Mouse (Mus musculus) naive thymus-derived CD4-positive, alpha-beta T cell, adult 2 months (primary cell): ENCODE data around the gene Foxn3.

ENCODE experiments used
- DNase-seq: peaks from one replicate; pipeline ENCODE4 v3.0.0-alpha.2; 2011; ENCODE audit warnings: low read depth

Gene Foxn3

DNA sequence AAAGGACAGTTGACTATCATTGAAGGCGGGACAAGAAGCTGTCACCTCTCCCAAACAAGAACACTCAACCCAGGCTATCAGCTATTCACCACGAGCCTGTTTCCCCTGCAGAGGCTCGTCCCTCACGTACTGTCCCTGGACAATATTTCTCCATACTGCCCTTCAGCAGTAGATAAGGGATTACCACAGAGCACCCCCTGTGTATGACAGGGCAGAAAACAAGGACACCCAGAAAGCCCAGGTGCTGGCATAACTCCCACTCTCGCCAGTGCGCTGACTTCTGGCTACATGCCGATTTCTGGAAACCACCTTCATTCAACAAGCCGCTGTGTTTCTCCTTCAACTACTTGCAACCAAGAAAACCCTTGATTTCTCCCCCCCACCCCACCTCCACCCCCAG lies 306.4 kb downstream of the Foxn3 start:
- no peak for DNase-seq

DNA sequence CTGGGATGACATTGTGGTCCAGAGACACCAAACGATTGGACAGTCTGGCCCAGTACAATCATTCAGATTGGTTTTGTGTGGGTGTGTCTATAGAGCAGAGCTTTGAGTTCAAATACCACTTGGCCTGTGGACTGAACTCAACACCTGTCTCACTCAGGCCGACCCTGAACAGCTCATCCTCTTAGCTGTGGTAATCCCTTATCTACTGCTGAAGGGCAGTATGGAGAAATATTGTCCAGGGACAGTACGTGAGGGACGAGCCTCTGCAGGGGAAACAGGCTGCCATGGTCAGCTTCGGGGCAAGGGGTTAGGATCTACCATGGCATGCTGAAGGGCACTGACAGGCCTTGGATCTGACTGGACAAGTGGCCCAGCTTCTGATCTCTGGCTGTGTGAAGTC lies 306.9 kb downstream of the Foxn3 start:
- DNase-seq, result no peak

DNA sequence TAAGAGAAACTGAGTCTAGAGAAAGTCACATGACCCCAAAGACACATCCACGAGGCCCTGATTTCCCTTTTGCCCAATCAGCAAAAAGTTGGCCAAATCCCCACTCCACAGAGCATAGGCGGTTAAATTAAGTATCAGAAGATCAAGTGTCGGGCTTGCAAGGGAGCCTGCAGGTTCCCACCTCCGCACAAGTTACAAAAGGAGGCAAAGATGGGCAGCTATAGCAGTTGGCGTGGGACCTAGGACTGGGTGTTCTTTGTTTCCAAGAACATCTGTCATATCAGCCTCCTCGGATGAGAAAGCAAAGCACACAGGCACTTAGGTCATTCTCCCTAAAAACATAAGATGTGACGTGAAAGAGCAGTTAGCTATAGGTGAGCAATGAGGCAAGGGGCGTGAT lies 308.9 kb downstream of the Foxn3 start:
- DNase-seq, result no peak

DNA sequence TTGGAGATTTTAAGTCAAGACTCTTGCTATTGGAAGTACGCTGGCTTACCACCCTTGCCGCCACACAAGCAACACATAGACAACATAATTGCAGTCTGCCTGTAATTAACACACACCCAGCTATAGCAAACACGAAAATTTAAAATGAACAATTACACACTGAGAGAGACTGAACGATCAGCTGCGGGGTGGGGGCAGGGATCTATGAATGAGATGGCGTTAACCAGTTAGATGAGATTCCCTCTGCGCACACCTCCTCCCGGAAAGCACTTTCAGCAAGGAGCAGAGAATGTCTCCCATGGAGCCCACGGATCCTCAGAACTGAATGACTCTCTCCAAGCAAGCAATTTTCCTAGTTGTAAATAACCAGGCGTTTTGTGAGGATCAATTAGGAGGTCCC lies 309.8 kb downstream of the Foxn3 start:
- DNase-seq, result no peak

- no peak for DNase-seq
These were observed 314.8 kb downstream of the Foxn3 start for GRCm38 (mm10) chr12:99248606-99249005.

GRCm38 (mm10) chr12:99247939-99248338 lies 315.4 kb downstream of the Foxn3 start:
- DNase-seq, result no peak

DNA sequence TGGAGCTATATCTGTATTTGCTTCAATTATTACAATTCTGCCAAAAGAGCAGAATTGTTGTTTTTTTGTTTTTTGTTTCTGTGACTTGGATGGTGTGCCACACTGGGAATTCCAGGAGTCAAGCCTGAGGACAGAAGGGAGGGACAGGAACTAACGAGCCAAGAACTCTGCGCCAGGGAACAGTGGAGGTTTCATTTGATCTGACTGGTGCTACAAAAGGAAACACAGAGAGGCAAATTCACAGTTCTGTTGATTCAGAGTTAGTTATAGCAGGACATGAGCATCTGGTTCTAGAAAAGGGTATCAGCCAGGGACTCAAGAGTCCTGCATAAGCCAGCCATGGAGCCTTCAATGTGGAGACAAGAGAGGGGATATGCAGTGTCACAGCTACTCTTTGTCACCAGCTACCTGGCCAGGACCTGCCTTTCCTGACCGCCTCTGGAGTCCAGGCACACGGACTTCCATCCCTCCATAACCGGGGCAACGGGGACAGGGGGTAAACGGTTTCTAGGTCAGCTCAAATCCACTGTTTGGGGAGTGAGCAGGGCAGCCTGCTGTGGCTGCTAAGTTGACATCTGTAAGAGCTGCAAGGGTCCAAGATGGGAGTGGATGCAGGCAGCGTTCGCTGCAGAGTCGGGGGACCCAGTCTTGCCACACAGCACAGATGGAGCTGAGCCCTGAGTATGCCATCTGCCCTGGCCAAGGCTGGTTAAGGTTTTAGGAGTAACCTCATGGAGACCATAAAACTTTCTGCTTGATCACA lies 316.2 kb downstream of the Foxn3 start:
- no peak for DNase-seq

- no peak for DNase-seq
These were observed 318.7 kb downstream of the Foxn3 start for GRCm38 (mm10) chr12:99244673-99245072.

- DNase-seq, result no peak
These were observed 319.1 kb downstream of the Foxn3 start for GRCm38 (mm10) chr12:99244264-99244663.

DNA sequence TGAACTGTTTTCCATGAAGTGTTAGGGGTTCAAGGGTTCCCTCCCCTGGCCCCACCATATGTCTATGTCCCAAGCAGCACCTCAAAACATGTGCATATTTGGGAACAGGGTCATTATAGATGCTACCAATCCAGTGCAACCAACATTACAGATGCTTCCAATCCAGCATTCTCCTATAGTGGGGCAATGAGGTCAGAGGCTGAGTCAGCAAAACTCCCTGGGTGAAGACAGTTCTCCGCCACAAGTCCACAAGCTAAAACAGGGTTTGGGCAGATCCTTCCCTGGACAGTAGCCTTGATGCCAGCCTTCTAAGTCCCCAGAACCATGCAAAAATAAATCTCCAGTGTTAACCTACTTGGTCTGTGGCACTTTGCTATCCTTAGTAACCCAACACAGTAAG lies 320.1 kb downstream of the Foxn3 start:
- DNase-seq, result no peak

- DNase-seq, result no peak
These were observed 323.1 kb downstream of the Foxn3 start for GRCm38 (mm10) chr12:99240185-99240726.

- peak; percentile 29 for DNase-seq
These were observed 323.6 kb downstream of the Foxn3 start for GRCm38 (mm10) chr12:99239735-99240134.

GRCm38 (mm10) chr12:99237497-99237896 lies 325.9 kb downstream of the Foxn3 start:
- DNase-seq, result no peak

DNA sequence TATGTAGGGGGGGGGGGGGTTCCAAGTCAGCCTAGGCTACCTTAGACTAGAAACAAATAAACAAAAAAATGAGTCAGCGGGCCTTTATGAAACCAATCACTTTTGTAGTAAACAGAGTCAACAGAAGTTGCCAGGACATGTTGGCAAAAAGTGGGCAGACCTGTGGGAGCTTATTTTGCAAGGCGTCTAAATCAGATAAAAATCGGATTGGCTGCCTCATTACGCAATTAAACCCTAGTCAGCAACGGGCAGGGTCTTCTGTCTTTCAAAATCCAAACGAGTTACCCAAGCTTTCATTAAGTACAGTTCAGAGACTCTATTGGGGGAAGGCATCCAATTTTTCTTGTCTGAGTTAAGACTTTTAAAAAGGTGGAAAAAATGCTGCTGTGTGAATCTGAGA lies 329.0 kb downstream of the Foxn3 start:
- no peak for DNase-seq

- DNase-seq, result no peak
These were observed 330.0 kb downstream of the Foxn3 start for GRCm38 (mm10) chr12:99233386-99233785.

DNA sequence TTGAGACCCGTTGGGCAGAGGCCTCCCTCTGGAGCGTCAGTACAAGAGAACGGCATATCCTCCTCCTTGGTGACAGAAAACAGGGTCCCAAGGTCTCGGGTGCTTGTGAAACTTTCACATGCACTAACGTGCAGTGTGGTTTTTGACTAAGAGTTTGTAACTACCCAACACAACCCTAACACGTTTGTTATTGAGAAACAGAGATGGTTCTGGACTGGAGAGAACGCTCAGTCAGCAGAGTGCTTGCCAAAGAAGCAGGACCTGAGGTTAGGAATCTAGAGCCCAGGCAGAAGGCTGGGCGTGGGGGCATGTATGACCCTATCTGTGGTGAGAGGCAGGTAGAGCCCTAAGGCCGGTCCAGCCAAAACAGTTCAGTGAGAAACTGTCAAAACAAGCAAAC lies 330.9 kb downstream of the Foxn3 start:
- DNase-seq, result no peak

GRCm38 (mm10) chr12:99231321-99231720 lies 332.1 kb downstream of the Foxn3 start:
- DNase-seq, result no peak

DNA sequence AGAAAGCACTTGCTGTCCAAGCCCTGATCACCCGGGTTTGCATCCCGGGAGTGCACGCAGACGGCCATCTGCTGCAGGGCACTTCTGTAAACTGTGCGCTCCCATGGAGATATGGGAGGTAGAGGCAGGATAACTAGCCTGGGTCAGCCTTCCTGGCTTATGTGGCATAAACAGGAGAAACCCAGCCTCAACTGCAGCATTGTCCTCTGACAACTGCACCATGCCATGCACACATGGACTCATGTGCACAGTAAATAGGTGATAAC lies 332.7 kb downstream of the Foxn3 start:
- DNase-seq, result no peak

GRCm38 (mm10) chr12:99229973-99230782 lies 333.2 kb downstream of the Foxn3 start:
- DNase-seq, result no peak

DNA sequence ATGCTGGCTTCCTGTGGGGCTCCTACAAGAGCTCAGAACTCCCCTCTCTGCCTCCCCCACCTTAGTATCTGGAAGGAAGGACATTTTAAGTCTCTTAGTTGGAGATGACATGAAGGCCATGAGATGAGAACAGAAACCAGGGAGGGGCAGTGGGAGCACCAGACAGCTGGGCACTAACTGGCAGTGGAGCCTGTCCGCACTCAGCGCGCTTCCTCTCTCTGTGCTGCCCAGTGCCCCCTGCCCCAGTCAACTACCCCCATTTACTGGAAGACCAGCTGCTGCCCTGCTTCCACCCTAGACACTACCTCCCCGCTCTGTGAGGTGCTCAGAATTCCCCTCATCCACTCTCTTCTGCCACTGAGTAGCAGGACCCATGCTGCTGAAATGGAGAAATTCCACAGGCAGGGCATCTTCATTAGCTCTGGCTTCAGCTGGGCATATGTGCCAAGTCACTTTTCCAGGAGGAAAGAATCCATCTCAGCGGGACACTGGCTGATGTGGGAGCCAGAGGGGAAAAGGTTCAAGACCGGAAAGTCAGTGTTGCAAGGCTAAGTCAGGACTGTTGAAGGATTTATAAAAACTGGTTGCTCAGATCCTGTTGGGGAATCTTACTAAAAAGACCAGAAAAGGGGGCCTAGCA lies 335.9 kb downstream of the Foxn3 start:
- DNase-seq, result no peak

DNA sequence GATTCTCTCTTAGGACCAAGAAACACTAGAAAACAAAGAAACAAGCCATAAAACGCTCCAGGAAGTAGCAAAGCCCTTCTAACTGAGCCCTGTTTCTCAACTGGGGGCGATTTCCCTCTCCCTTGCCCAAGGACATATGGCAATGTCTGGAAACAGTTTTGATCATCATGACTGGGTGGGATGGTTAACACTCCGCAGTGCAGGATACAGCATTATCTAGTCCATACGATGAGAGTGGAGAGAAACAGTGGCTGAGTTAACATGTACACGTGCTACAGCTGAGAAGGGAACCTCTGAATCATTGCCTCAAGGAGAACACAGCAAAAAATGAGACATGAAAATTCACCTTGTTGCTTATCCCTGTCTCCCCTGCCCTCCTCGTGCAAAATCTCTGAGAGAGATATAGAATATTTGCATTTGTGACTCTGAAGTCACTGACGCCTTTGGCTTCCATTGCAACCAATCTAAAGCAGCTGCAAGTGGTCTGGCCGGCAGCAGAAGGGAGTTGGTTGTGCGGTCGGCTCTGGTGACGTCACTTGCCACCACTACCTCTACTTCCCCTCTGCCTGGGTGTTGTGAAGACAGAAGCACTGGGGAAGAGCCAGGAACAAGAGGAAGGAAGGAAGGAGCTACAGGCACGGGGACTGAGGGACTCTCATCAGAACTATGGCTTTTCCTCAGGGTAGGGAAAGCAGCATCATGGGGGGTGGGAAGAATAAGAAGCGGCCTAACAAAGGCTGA lies 338.3 kb downstream of the Foxn3 start:
- DNase-seq, result peak; percentile 41
